Mouse (Mus musculus): ENCODE results near the gene Zfp653. TPM values are rescaled to one million over a fixed set of nuclear protein-coding genes. Genes with fewer than 3 reads are reported as not detected.

Zfp653 gene
- polyA plus RNA-seq, 1 experiment from 2014 or later: 20.4 TPM

GRCm38 (mm10) chr9:22049721-22050270 lies 21.4 kb downstream of the Zfp653 start:
- Histone ChIP-seq H3K36me3 (no peaks in the 10 kb centered on the region), H3K4me3 (peak overlapping the region; percentile 89), H3K9me3 (replicated peaks) (no peaks in the 10 kb centered on the region), H3K27ac (peak overlapping the region; percentile 94), H3K4me2 (replicated peaks) (peak overlapping the region; percentile 69), H3K4me1 (peaks cover 41% of the 10 kb centered on the region), H3K27me3 (peaks cover 37% of the 10 kb centered on the region), H3K9ac (peak overlapping the region; percentile 97)
- whole genome bisulfite sequencing: 27% methylated on average over 4 of the region's 4 CpGs
- 0 out of 2 replicates have a peak, but pooled peaks have one; percentile 2 for ATAC-seq (ENCODE audit: low FRiP score)

GRCm38 (mm10) chr9:22049315-22049714 lies 21.9 kb downstream of the Zfp653 start:
- Histone ChIP-seq H3K27ac (peak overlapping the region; percentile 94), H3K36me3 (no peaks in the 10 kb centered on the region), H3K27me3 (peaks cover 37% of the 10 kb centered on the region), H3K4me3 (peak overlapping the region; percentile 89), H3K9ac (peak overlapping the region; percentile 97), H3K4me1 (peaks cover 36% of the 10 kb centered on the region), H3K4me2 (replicated peaks) (peak overlapping the region; percentile 69), H3K9me3 (replicated peaks) (no peaks in the 10 kb centered on the region)
- 62% methylated on average over 11 of the region's 11 CpGs for WGBS
- no peak for ATAC-seq (ENCODE audit: low FRiP score)

- H3K27me3 ChIP-seq: peaks cover 24% of the 10 kb centered on the region
- ATAC-seq (ENCODE audit: low FRiP score): no peak
- H3K36me3 ChIP-seq: no peaks in the 10 kb centered on the region
- H3K9ac ChIP-seq: peak overlapping the region; percentile 43; the same call in 1 of the 2 replicates
- no peaks in the 10 kb centered on the region for H3K9me3 ChIP-seq (replicated peaks)
- 64% methylated on average over 9 of the region's 9 CpGs for WGBS
- H3K4me1 ChIP-seq: peaks cover 35% of the 10 kb centered on the region
- H3K4me3 ChIP-seq: peak overlapping the region; percentile 7; the same call in 1 of the 2 replicates
- no peak overlapping the region for H3K27ac ChIP-seq
- H3K4me2 ChIP-seq (replicated peaks): peak overlapping the region; percentile 69
Measured at GRCm38 (mm10) chr9:22047329-22047728, 23.8 kb downstream of the Zfp653 start.

GRCm38 (mm10) chr9:22041832-22042231 lies 29.3 kb downstream of the Zfp653 start:
- 76% methylated on average over 2 of the region's 2 CpGs for WGBS
- Histone ChIP-seq H3K9ac (no peak overlapping the region), H3K36me3 (0 out of 2 replicates have a peak, but pooled peaks cover under 1% of the 10 kb centered on the region), H3K27ac (no peak overlapping the region), H3K4me1 (peaks cover 2% of the 10 kb centered on the region), H3K27me3 (no peaks in the 10 kb centered on the region), H3K9me3 (replicated peaks) (no peaks in the 10 kb centered on the region), H3K4me3 (no peak overlapping the region), H3K4me2 (replicated peaks) (no peak overlapping the region)
- ATAC-seq (ENCODE audit: low FRiP score): no peak

GRCm38 (mm10) chr9:22037826-22038225 lies 33.4 kb downstream of the Zfp653 start:
- Histone ChIP-seq H3K27me3 (no peaks in the 10 kb centered on the region), H3K9ac (no peak overlapping the region), H3K4me2 (replicated peaks) (no peak overlapping the region), H3K36me3 (peaks cover 28% of the 10 kb centered on the region), H3K9me3 (replicated peaks) (no peaks in the 10 kb centered on the region), H3K4me1 (peaks cover 30% of the 10 kb centered on the region), H3K27ac (no peak overlapping the region), H3K4me3 (no peak overlapping the region)
- 80% methylated on average over 10 of the region's 10 CpGs for WGBS
- no peak for ATAC-seq (ENCODE audit: low FRiP score)

GRCm38 (mm10) chr9:22035300-22036044 lies 35.7 kb downstream of the Zfp653 start:
- Histone ChIP-seq H3K27ac (peak overlapping the region; percentile 85), H3K4me2 (replicated peaks) (no peak overlapping the region), H3K27me3 (no peaks in the 10 kb centered on the region), H3K36me3 (peaks cover 42% of the 10 kb centered on the region), H3K4me3 (no peak overlapping the region), H3K9me3 (replicated peaks) (no peaks in the 10 kb centered on the region), H3K4me1 (peaks cover 30% of the 10 kb centered on the region), H3K9ac (no peak overlapping the region)
- WGBS: 28% methylated on average over 6 of the region's 6 CpGs
- peak; percentile 82 for ATAC-seq (ENCODE audit: low FRiP score)

GRCm38 (mm10) chr9:22030386-22030785 lies 40.8 kb downstream of the Zfp653 start:
- H3K4me3 ChIP-seq: no peak overlapping the region
- no peak overlapping the region for H3K9ac ChIP-seq
- no peaks in the 10 kb centered on the region for H3K9me3 ChIP-seq (replicated peaks)
- no peak for ATAC-seq (ENCODE audit: low FRiP score)
- WGBS: 91% methylated on average over 9 of the region's 9 CpGs
- peaks cover 38% of the 10 kb centered on the region for H3K4me1 ChIP-seq
- no peak overlapping the region for H3K4me2 ChIP-seq (replicated peaks)
- H3K27ac ChIP-seq: no peak overlapping the region
- H3K36me3 ChIP-seq: peaks cover 71% of the 10 kb centered on the region
- no peaks in the 10 kb centered on the region for H3K27me3 ChIP-seq

GRCm38 (mm10) chr9:22028467-22028866 lies 42.7 kb downstream of the Zfp653 start:
- no peak overlapping the region for H3K4me2 ChIP-seq (replicated peaks)
- peaks cover 71% of the 10 kb centered on the region for H3K36me3 ChIP-seq
- no peaks in the 10 kb centered on the region for H3K9me3 ChIP-seq (replicated peaks)
- no peak overlapping the region for H3K4me3 ChIP-seq
- H3K9ac ChIP-seq: no peak overlapping the region
- peaks cover 31% of the 10 kb centered on the region for H3K4me1 ChIP-seq
- H3K27ac ChIP-seq: peak overlapping the region; percentile 8; the same call in 1 of the 2 replicates
- peak; percentile 70 for ATAC-seq (ENCODE audit: low FRiP score)
- 30% methylated on average over 7 of the region's 7 CpGs for WGBS
- H3K27me3 ChIP-seq: no peaks in the 10 kb centered on the region

- H3K4me3 ChIP-seq: no peak overlapping the region
- WGBS: 33% methylated on average over 8 of the region's 8 CpGs
- no peak overlapping the region for H3K4me2 ChIP-seq (replicated peaks)
- no peaks in the 10 kb centered on the region for H3K9me3 ChIP-seq (replicated peaks)
- H3K27me3 ChIP-seq: no peaks in the 10 kb centered on the region
- peaks cover 27% of the 10 kb centered on the region for H3K4me1 ChIP-seq
- H3K9ac ChIP-seq: no peak overlapping the region
- H3K27ac ChIP-seq: no peak overlapping the region
- ATAC-seq (ENCODE audit: low FRiP score): 0 out of 2 replicates have a peak, but pooled peaks have one; percentile 27
- H3K36me3 ChIP-seq: peaks cover 61% of the 10 kb centered on the region
Measured at GRCm38 (mm10) chr9:22024592-22024991, 46.6 kb downstream of the Zfp653 start.

- Histone ChIP-seq H3K4me1 (peaks cover 7% of the 10 kb centered on the region; the same call in 1 of the 2 replicates), H3K27me3 (no peaks in the 10 kb centered on the region), H3K9ac (no peak overlapping the region), H3K9me3 (replicated peaks) (no peaks in the 10 kb centered on the region), H3K4me3 (no peak overlapping the region), H3K27ac (peak overlapping the region; percentile 48; the same call in 1 of the 2 replicates), H3K4me2 (replicated peaks) (no peak overlapping the region), H3K36me3 (peaks cover 44% of the 10 kb centered on the region)
- WGBS: 76% methylated on average over 7 of the region's 7 CpGs
- ATAC-seq (ENCODE audit: low FRiP score): no peak
Measured at GRCm38 (mm10) chr9:22017208-22017825, 53.9 kb downstream of the Zfp653 start.

- Histone ChIP-seq H3K36me3 (peaks cover 51% of the 10 kb centered on the region), H3K9ac (no peak overlapping the region), H3K4me1 (peaks cover 7% of the 10 kb centered on the region; the same call in 1 of the 2 replicates), H3K27ac (no peak overlapping the region), H3K9me3 (replicated peaks) (no peaks in the 10 kb centered on the region), H3K4me2 (replicated peaks) (no peak overlapping the region), H3K27me3 (no peaks in the 10 kb centered on the region), H3K4me3 (no peak overlapping the region)
- no peak for ATAC-seq (ENCODE audit: low FRiP score)
- 67% methylated on average over 10 of the region's 10 CpGs for WGBS
Measured at GRCm38 (mm10) chr9:22016245-22016644, 54.9 kb downstream of the Zfp653 start.

GRCm38 (mm10) chr9:22012731-22013130 lies 58.4 kb downstream of the Zfp653 start:
- 95% methylated on average over 13 of the region's 13 CpGs for whole genome bisulfite sequencing
- Histone ChIP-seq H3K27ac (peak overlapping the region; percentile 30; the same call in 1 of the 2 replicates), H3K9me3 (replicated peaks) (no peaks in the 10 kb centered on the region), H3K4me1 (peaks cover 10% of the 10 kb centered on the region; the same call in 1 of the 2 replicates), H3K36me3 (peaks cover 68% of the 10 kb centered on the region), H3K9ac (no peak overlapping the region), H3K4me3 (no peak overlapping the region), H3K27me3 (no peaks in the 10 kb centered on the region), H3K4me2 (replicated peaks) (no peak overlapping the region)
- ATAC-seq (ENCODE audit: low FRiP score): peak; percentile 42

All from hindbrain, embryonic 12.5 days (tissue).